Mouse (Mus musculus): ENCODE measurements around the gene Tlnrd1. TPM values are rescaled to one million over a fixed set of nuclear protein-coding genes. Genes with fewer than 3 reads are reported as not detected.

The Tlnrd1 gene
- polyA plus RNA-seq, 1 experiment from 2014 or later = 4.7 TPM

DNA sequence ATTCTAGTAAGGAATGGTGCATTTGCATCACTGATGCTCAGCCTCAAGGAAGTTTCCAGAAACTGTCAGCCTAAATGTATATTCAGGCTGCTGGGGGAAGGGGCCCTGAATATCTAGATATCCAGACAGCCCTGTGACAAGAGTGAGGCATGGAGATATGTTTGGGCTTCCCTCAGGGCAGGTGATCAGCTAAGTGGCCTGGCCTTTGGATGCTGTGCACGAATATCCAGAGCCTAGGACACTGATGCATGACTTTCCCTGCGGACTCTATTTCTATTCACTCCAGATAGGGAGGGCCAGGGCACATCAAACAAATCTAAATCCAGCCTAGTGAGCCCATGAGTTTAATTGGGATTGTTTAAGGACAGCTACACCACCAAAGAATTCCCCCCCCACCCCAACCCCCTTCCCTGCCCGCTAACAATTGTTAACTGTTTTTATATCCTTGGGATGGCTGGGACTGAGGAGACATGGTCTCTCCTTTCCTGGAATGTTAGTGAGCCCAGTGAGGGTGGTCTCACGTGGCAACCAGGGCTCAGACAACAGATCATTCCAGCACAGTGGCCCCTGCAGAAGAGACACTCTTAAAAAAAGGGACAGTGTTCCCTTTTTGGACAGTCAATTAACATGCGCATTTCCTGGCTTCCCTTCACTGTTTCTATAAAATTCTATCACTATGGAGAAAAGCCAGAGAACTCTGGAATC lies 14.1 kb downstream of the Tlnrd1 start:
- H3K4me1 ChIP-seq (ENCODE audit: control insufficient read depth, insufficient read depth, low read length) = no peaks in the 10 kb centered on the region
- ATAC-seq (ENCODE audit: insufficient read depth, low FRiP score) = no peak
- no peaks in the 10 kb centered on the region for H3K9me3 ChIP-seq (replicated peaks; ENCODE audit: control insufficient read depth, low read length)
- no peak overlapping the region for H3K9ac ChIP-seq (ENCODE audit: low read length)
- WGBS = 45% methylated on average over 5 of the region's 5 CpGs
- H3K4me3 ChIP-seq (replicated peaks; ENCODE audit: low read length) = no peak overlapping the region
- no peak overlapping the region for H3K4me2 ChIP-seq (ENCODE audit: low read depth, low read length)
- no peaks in the 10 kb centered on the region for H3K27me3 ChIP-seq (ENCODE audit: control insufficient read depth, insufficient read depth, low read length)
- H3K27ac ChIP-seq (ENCODE audit: low read length) = no peak overlapping the region
- no peaks in the 10 kb centered on the region for H3K36me3 ChIP-seq (ENCODE audit: control insufficient read depth, insufficient read depth, low read length)

DNA sequence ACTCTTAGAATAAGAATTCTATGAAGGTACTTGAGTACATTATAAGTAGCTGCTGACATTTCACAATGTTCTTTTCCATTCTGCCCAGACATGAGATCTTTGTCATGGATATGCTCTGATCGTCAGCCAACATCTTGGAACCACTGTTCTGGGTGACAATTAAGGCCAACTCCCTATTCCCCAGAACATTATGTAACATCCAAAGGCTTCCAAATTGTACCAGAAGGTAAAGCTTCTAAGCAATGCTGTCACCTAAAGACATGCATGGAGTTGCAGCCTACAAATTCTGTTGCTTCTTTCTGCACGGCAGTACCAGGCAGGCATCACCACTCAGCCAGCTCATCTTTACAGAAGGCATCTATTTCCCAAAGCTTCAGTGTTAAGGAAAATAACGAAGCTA lies 15.9 kb downstream of the Tlnrd1 start:
- H3K27ac ChIP-seq (ENCODE audit: low read length) = no peak overlapping the region
- no peaks in the 10 kb centered on the region for H3K9me3 ChIP-seq (replicated peaks; ENCODE audit: control insufficient read depth, low read length)
- WGBS = 88% methylated on average over 3 of the region's 3 CpGs
- no peak for ATAC-seq (ENCODE audit: insufficient read depth, low FRiP score)
- H3K27me3 ChIP-seq (ENCODE audit: control insufficient read depth, insufficient read depth, low read length) = no peaks in the 10 kb centered on the region
- H3K36me3 ChIP-seq (ENCODE audit: control insufficient read depth, insufficient read depth, low read length) = no peaks in the 10 kb centered on the region
- no peak overlapping the region for H3K9ac ChIP-seq (ENCODE audit: low read length)
- H3K4me3 ChIP-seq (replicated peaks; ENCODE audit: low read length) = no peak overlapping the region
- H3K4me1 ChIP-seq (ENCODE audit: control insufficient read depth, insufficient read depth, low read length) = no peaks in the 10 kb centered on the region
- no peak overlapping the region for H3K4me2 ChIP-seq (ENCODE audit: low read depth, low read length)

DNA sequence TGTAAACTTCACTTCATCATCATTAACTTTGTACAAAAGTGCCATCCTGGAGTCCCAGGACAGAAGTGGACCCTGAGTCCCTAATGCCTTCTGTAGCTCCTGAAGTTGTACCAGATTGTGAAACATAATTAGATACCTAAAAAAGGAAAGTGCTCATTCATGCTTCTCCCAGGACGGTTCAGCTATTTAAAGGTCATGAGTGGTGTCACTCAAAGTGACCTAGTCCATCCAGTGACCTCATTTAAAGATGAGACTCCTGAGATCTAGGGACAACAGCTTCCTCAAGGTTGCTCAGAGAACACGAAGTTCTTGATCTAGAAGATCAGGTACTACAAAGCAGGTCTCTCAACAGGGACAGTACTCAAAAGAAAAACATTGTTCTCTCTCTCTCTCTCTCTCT lies 20.6 kb downstream of the Tlnrd1 start:
- Histone ChIP-seq H3K9ac (ENCODE audit: low read length) (no peak overlapping the region), H3K4me2 (ENCODE audit: low read depth, low read length) (no peak overlapping the region), H3K4me1 (ENCODE audit: control insufficient read depth, insufficient read depth, low read length) (no peaks in the 10 kb centered on the region), H3K9me3 (replicated peaks; ENCODE audit: control insufficient read depth, low read length) (no peaks in the 10 kb centered on the region), H3K36me3 (ENCODE audit: control insufficient read depth, insufficient read depth, low read length) (no peaks in the 10 kb centered on the region), H3K27me3 (ENCODE audit: control insufficient read depth, insufficient read depth, low read length) (no peaks in the 10 kb centered on the region), H3K4me3 (replicated peaks; ENCODE audit: low read length) (no peak overlapping the region), H3K27ac (ENCODE audit: low read length) (no peak overlapping the region)
- WGBS = 55% methylated on average over 2 of the region's 2 CpGs
- no peak for ATAC-seq (ENCODE audit: insufficient read depth, low FRiP score)

DNA sequence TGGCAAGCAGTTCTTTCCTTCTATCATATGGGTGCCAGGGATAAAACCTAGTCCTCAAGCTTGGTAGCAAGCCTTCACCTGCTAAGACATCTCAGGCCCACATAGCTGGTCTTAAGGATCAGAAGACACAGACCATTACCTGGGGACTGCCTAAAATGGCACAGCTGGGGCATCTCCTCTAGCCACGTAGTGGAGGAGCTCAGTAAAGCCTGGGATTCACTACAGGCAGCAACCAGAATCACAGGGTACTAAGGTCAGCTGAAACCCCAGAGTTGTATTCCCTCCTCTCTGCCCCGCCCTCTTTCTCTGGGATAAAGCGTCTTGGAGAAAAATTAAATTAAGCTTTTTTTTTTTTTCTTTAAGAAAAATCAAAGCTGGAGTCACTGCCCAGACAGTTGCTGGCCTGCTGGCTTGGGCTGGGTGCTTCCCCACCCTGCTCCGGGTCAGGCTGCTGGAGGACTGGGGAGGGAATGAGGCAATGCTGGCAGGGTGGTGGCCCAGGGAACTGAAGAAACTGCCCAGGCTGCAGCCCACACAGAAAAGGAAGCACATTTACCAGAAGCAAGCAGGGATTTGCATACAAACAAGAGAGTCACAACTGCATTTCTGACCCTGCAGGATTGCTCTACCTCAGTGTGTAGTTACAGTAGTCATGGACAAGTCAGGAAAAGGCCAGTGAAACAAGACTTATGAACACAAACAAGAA lies 24.6 kb downstream of the Tlnrd1 start:
- Histone ChIP-seq H3K4me1 (ENCODE audit: control insufficient read depth, insufficient read depth, low read length) (0 out of 2 replicates have a peak, but pooled peaks cover 5% of the 10 kb centered on the region), H3K4me3 (replicated peaks; ENCODE audit: low read length) (no peak overlapping the region), H3K4me2 (ENCODE audit: low read depth, low read length) (no peak overlapping the region), H3K9ac (ENCODE audit: low read length) (no peak overlapping the region), H3K9me3 (replicated peaks; ENCODE audit: control insufficient read depth, low read length) (no peaks in the 10 kb centered on the region), H3K36me3 (ENCODE audit: control insufficient read depth, insufficient read depth, low read length) (no peaks in the 10 kb centered on the region), H3K27me3 (ENCODE audit: control insufficient read depth, insufficient read depth, low read length) (no peaks in the 10 kb centered on the region), H3K27ac (ENCODE audit: low read length) (no peak overlapping the region)
- 36% methylated on average over 4 of the region's 4 CpGs for WGBS
- peak; percentile 76 for ATAC-seq (ENCODE audit: insufficient read depth, low FRiP score)

DNA sequence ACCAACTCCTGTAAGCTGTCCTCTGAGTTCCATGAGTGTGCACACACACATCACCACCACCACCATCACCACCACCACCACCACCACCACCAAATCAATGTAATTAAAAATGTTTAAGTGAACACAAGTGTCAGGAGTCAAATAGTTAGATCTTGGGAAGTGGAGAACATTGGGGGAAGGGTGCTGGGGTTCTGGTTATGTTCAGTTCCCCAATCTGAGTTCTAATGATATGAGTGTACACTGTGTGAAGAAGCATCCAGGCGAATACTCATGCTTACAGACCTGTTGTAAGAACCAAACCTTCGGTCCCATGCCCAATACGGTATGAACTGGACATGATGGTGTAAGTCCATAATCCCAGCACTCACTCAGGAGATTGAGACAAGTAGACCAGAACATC lies 26.2 kb downstream of the Tlnrd1 start:
- H3K9ac ChIP-seq (ENCODE audit: low read length) = no peak overlapping the region
- H3K27ac ChIP-seq (ENCODE audit: low read length) = no peak overlapping the region
- no peak overlapping the region for H3K4me3 ChIP-seq (replicated peaks; ENCODE audit: low read length)
- H3K27me3 ChIP-seq (ENCODE audit: control insufficient read depth, insufficient read depth, low read length) = no peaks in the 10 kb centered on the region
- no peak overlapping the region for H3K4me2 ChIP-seq (ENCODE audit: low read depth, low read length)
- H3K4me1 ChIP-seq (ENCODE audit: control insufficient read depth, insufficient read depth, low read length) = 0 out of 2 replicates have a peak, but pooled peaks cover 5% of the 10 kb centered on the region
- no peaks in the 10 kb centered on the region for H3K36me3 ChIP-seq (ENCODE audit: control insufficient read depth, insufficient read depth, low read length)
- H3K9me3 ChIP-seq (replicated peaks; ENCODE audit: control insufficient read depth, low read length) = no peaks in the 10 kb centered on the region
- 90% methylated on average over 3 of the region's 3 CpGs for WGBS
- ATAC-seq (ENCODE audit: insufficient read depth, low FRiP score) = no peak

DNA sequence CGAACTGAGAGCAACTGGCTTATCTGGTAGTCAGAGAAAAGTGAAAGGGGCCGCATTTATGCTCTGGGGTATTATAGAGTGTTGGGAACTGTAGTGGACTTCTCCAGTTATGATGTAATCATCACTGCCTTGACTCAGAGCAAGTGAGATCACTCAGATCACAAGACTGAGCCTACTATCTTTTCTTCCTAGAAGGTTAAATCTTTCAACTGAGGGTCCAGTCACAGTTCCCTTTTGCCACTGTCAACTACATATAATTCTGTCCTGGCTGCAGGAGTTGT lies 27.0 kb downstream of the Tlnrd1 start:
- ATAC-seq (ENCODE audit: insufficient read depth, low FRiP score) = no peak
- Histone ChIP-seq H3K27ac (ENCODE audit: low read length) (no peak overlapping the region; the same call in none of the 2 replicates), H3K4me3 (replicated peaks; ENCODE audit: low read length) (no peak overlapping the region), H3K4me2 (ENCODE audit: low read depth, low read length) (no peak overlapping the region), H3K27me3 (ENCODE audit: control insufficient read depth, insufficient read depth, low read length) (no peaks in the 10 kb centered on the region), H3K36me3 (ENCODE audit: control insufficient read depth, insufficient read depth, low read length) (no peaks in the 10 kb centered on the region), H3K9me3 (replicated peaks; ENCODE audit: control insufficient read depth, low read length) (no peaks in the 10 kb centered on the region), H3K9ac (ENCODE audit: low read length) (no peak overlapping the region), H3K4me1 (ENCODE audit: control insufficient read depth, insufficient read depth, low read length) (0 out of 2 replicates have a peak, but pooled peaks cover 5% of the 10 kb centered on the region)
- WGBS = 81% methylated on average over 2 of the region's 2 CpGs

DNA sequence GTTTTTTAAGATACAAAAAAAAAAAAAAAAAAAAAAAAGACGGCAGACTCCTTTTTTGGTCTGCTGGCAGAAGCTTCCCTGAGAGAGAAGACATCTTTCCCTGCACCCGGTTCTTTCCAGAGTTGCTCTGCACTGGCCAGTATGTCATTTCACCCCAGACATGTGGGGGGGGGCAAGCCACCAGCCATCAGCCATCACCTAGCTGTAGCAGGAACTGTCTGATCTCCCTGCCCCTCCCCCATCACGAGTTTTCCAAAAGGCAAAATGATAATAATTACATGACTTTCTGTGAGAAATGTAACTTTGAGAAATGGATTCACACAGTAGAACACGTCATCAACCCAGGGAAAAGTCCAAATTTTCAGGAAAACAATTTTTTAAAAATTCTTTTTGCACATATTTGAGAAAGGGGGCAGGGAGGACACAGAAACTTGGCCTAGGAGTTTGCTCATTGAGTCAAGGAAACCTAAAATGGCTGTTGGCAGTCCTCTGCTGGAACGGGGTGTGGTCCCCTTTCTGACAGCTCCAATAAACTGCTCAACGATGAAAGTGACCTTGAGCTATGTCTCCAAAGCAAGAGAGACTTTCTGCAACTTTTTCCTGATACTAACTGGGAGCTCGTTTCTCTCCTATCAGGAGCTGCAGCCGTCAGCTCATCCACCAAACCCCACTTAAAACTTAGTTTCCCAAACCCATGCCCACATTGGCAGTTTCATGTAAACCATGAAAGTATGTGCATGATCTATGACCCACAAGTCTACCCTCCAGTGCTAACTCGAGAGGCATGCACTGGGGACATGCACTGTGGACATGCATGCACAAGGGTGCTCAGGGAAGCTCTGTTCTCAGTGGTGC lies 27.5 kb downstream of the Tlnrd1 start:
- 0 out of 2 replicates have a peak, but pooled peaks cover 5% of the 10 kb centered on the region for H3K4me1 ChIP-seq (ENCODE audit: control insufficient read depth, insufficient read depth, low read length)
- no peaks in the 10 kb centered on the region for H3K36me3 ChIP-seq (ENCODE audit: control insufficient read depth, insufficient read depth, low read length)
- H3K9ac ChIP-seq (ENCODE audit: low read length) = no peak overlapping the region
- H3K27me3 ChIP-seq (ENCODE audit: control insufficient read depth, insufficient read depth, low read length) = no peaks in the 10 kb centered on the region
- H3K4me2 ChIP-seq (ENCODE audit: low read depth, low read length) = no peak overlapping the region
- peak overlapping the region; percentile 43 for H3K27ac ChIP-seq (ENCODE audit: low read length)
- 49% methylated on average over 9 of the region's 9 CpGs for WGBS
- H3K4me3 ChIP-seq (replicated peaks; ENCODE audit: low read length) = no peak overlapping the region
- ATAC-seq (ENCODE audit: insufficient read depth, low FRiP score) = no peak
- H3K9me3 ChIP-seq (replicated peaks; ENCODE audit: control insufficient read depth, low read length) = no peaks in the 10 kb centered on the region

DNA sequence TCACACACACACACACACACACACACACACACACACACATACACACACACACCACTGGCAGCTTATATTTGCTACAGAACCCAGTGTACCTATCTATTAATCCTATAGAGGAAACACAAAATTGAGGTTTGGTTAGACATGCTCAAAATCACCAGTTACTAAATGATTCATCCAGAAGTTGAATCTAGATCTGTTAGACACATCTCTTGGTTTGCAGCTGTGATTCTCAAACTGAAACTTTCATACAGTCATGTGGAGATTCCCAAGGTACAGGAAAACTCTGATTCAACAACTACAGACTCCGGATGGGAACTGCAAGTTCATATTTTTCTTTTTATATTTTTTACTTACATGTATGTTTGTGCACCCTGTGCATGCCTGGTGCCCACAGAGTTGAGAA lies 28.9 kb downstream of the Tlnrd1 start:
- H3K27ac ChIP-seq (ENCODE audit: low read length) = no peak overlapping the region
- no peaks in the 10 kb centered on the region for H3K9me3 ChIP-seq (replicated peaks; ENCODE audit: control insufficient read depth, low read length)
- no peak overlapping the region for H3K4me3 ChIP-seq (replicated peaks; ENCODE audit: low read length)
- no peaks in the 10 kb centered on the region for H3K27me3 ChIP-seq (ENCODE audit: control insufficient read depth, insufficient read depth, low read length)
- no peak for ATAC-seq (ENCODE audit: insufficient read depth, low FRiP score)
- 92% methylated on average over 1 of the region's 1 CpGs for WGBS
- no peak overlapping the region for H3K4me2 ChIP-seq (ENCODE audit: low read depth, low read length)
- H3K36me3 ChIP-seq (ENCODE audit: control insufficient read depth, insufficient read depth, low read length) = no peaks in the 10 kb centered on the region
- no peak overlapping the region for H3K9ac ChIP-seq (ENCODE audit: low read length)
- 0 out of 2 replicates have a peak, but pooled peaks cover 5% of the 10 kb centered on the region for H3K4me1 ChIP-seq (ENCODE audit: control insufficient read depth, insufficient read depth, low read length)

Data from stomach, embryonic 16.5 days (tissue).